Mouse (Mus musculus) stomach, embryonic 16.5 days (tissue): Measurements from ENCODE around the gene Gpr89. TPM values are rescaled to one million over a fixed set of nuclear protein-coding genes. Genes with fewer than 3 reads are reported as not detected.

Experiments used
- ATAC-seq: fragments of 200-750 bp; cut with Nextera tagmentation; 2 replicates; pipeline ENCODE4 v1.8.0; 2017; ENCODE audit warnings: moderate number of reproducible peaks, moderate TSS enrichment; ENCODE audit not compliant: insufficient read depth, low FRiP score
- H3K27ac ChIP-seq: fragments of 300-500 bp; sonication (generic); 2 replicates; pipeline ENCODE4 v1.5.1; 2014; ENCODE audit warnings: low read length
- H3K27me3 ChIP-seq: fragments of 300-500 bp; sonication (generic); 2 replicates; pipeline ENCODE4 v1.6.1; 2014; ENCODE audit warnings: low read length, control low read depth, mixed read lengths; ENCODE audit not compliant: control insufficient read depth, insufficient read depth
- H3K36me3 ChIP-seq: fragments of 300-500 bp; sonication (generic); 2 replicates; pipeline ENCODE4 v1.6.1; 2014; ENCODE audit warnings: low read length; ENCODE audit not compliant: control insufficient read depth, insufficient read depth
- H3K4me1 ChIP-seq: fragments of 300-500 bp; sonication (generic); 2 replicates; pipeline ENCODE4 v1.6.1; 2014; ENCODE audit warnings: low read length, control low read depth, mixed read lengths; ENCODE audit not compliant: control insufficient read depth, insufficient read depth
- H3K4me2 ChIP-seq: fragments of 300-500 bp; sonication (generic); 2 replicates; pipeline ENCODE4 v1.6.1; 2014; ENCODE audit warnings: low read depth, low read length, mixed read lengths
- H3K4me3 ChIP-seq: fragments of 300-500 bp; sonication (generic); replicated peaks from 2 replicates; pipeline ENCODE4 v1.5.1; 2014; ENCODE audit warnings: mild to moderate bottlenecking, low read length
- H3K9ac ChIP-seq: fragments of 300-500 bp; sonication (generic); 2 replicates; pipeline ENCODE4 v1.6.1; 2014; ENCODE audit warnings: low read length
- H3K9me3 ChIP-seq: fragments of 300-500 bp; sonication (generic); replicated peaks from 2 replicates; pipeline ENCODE4 v1.6.1; 2016; ENCODE audit warnings: low read length, control low read depth; ENCODE audit not compliant: control insufficient read depth
- WGBS: fragments of 180-500 bp; shearing (Covaris S2); extraction: QIAGEN DNeasy Blood & Tissue Kit; methylation state at CpG from one replicate; pipeline ENCODE4 v1.1.7; 2014; 5-methylcytosine and 5-hydroxymethylcytosine counted together
- polyA plus RNA-seq: library from polyadenylated mRNA; unstranded; fragments of >200 nt; fragmentation: Nextera tagmentation; extraction: Ambion mirVana; gene quantifications from 2 replicates; pipeline ENCODE4 v1.2.1, GENCODE M21; 2015

Gene Gpr89
- polyA plus RNA-seq, 1 experiment from 2014 or later, result 50.3 TPM

- H3K27ac ChIP-seq, result no peak overlapping the region
- no peaks in the 10 kb centered on the region for H3K4me1 ChIP-seq
- no peaks in the 10 kb centered on the region for H3K36me3 ChIP-seq
- H3K27me3 ChIP-seq, result no peaks in the 10 kb centered on the region
- H3K4me3 ChIP-seq, result no peak overlapping the region
- no peak overlapping the region for H3K4me2 ChIP-seq
- no peak overlapping the region for H3K9ac ChIP-seq
- ATAC-seq, result no peak
- WGBS, result 74% methylated on average over 4 of the region's 4 CpGs
- H3K9me3 ChIP-seq, result no peaks in the 10 kb centered on the region
Measured at GRCm38 (mm10) chr3:96854376-96854775, 50.8 kb downstream of the Gpr89 start.

GRCm38 (mm10) chr3:96852561-96852960 lies 52.6 kb downstream of the Gpr89 start:
- ATAC-seq, result no peak
- no peaks in the 10 kb centered on the region for H3K4me1 ChIP-seq
- H3K9me3 ChIP-seq, result no peaks in the 10 kb centered on the region
- H3K27me3 ChIP-seq, result no peaks in the 10 kb centered on the region
- H3K36me3 ChIP-seq, result no peaks in the 10 kb centered on the region
- H3K4me2 ChIP-seq, result no peak overlapping the region
- no peak overlapping the region for H3K4me3 ChIP-seq
- 62% methylated on average over 6 of the region's 6 CpGs for WGBS
- no peak overlapping the region for H3K9ac ChIP-seq
- H3K27ac ChIP-seq, result no peak overlapping the region

- 81% methylated on average over 2 of the region's 2 CpGs for WGBS
- no peaks in the 10 kb centered on the region for H3K27me3 ChIP-seq
- no peaks in the 10 kb centered on the region for H3K36me3 ChIP-seq
- H3K4me2 ChIP-seq, result no peak overlapping the region
- H3K9me3 ChIP-seq, result no peaks in the 10 kb centered on the region
- H3K27ac ChIP-seq, result no peak overlapping the region
- no peak overlapping the region for H3K9ac ChIP-seq
- H3K4me1 ChIP-seq, result no peaks in the 10 kb centered on the region
- ATAC-seq, result no peak
- H3K4me3 ChIP-seq, result no peak overlapping the region
Measured at GRCm38 (mm10) chr3:96849168-96849727, 55.9 kb downstream of the Gpr89 start.

- H3K4me3 ChIP-seq, result no peak overlapping the region
- no peak overlapping the region for H3K9ac ChIP-seq
- WGBS, result 84% methylated on average over 7 of the region's 8 CpGs
- H3K27me3 ChIP-seq, result no peaks in the 10 kb centered on the region
- no peak for ATAC-seq
- no peaks in the 10 kb centered on the region for H3K4me1 ChIP-seq
- H3K9me3 ChIP-seq, result no peaks in the 10 kb centered on the region
- H3K4me2 ChIP-seq, result no peak overlapping the region
- H3K36me3 ChIP-seq, result no peaks in the 10 kb centered on the region
- H3K27ac ChIP-seq, result no peak overlapping the region
Measured at GRCm38 (mm10) chr3:96848470-96848869, 56.7 kb downstream of the Gpr89 start.

GRCm38 (mm10) chr3:96847661-96848060 lies 57.5 kb downstream of the Gpr89 start:
- no peak overlapping the region for H3K27ac ChIP-seq
- no peak for ATAC-seq

GRCm38 (mm10) chr3:96846985-96847384 lies 58.2 kb downstream of the Gpr89 start:
- WGBS, result 78% methylated on average over 12 of the region's 12 CpGs

More at GRCm38 (mm10) chr3:96847661-96848060, 57.5 kb downstream of the Gpr89 start:
- 30% methylated on average over 6 of the region's 6 CpGs for WGBS
- Histone ChIP-seq H3K9ac (no peak overlapping the region), H3K9me3 (no peaks in the 10 kb centered on the region), H3K36me3 (no peaks in the 10 kb centered on the region), H3K4me1 (no peaks in the 10 kb centered on the region), H3K27me3 (no peaks in the 10 kb centered on the region), H3K4me2 (no peak overlapping the region), H3K4me3 (no peak overlapping the region)

GRCm38 (mm10) chr3:96845806-96846205 lies 59.3 kb downstream of the Gpr89 start:
- H3K9me3 ChIP-seq, result no peaks in the 10 kb centered on the region
- no peak overlapping the region for H3K4me3 ChIP-seq
- no peak overlapping the region for H3K4me2 ChIP-seq
- H3K4me1 ChIP-seq, result no peaks in the 10 kb centered on the region
- WGBS, result 63% methylated on average over 9 of the region's 9 CpGs
- H3K27me3 ChIP-seq, result no peaks in the 10 kb centered on the region
- no peaks in the 10 kb centered on the region for H3K36me3 ChIP-seq
- no peak for ATAC-seq
- no peak overlapping the region for H3K27ac ChIP-seq
- H3K9ac ChIP-seq, result no peak overlapping the region

More at GRCm38 (mm10) chr3:96846985-96847384, 58.2 kb downstream of the Gpr89 start:
- H3K4me2 ChIP-seq, result no peak overlapping the region
- H3K4me3 ChIP-seq, result no peak overlapping the region
- no peak for ATAC-seq
- H3K27me3 ChIP-seq, result no peaks in the 10 kb centered on the region
- H3K4me1 ChIP-seq, result no peaks in the 10 kb centered on the region
- no peaks in the 10 kb centered on the region for H3K36me3 ChIP-seq
- no peaks in the 10 kb centered on the region for H3K9me3 ChIP-seq
- no peak overlapping the region for H3K9ac ChIP-seq
- no peak overlapping the region for H3K27ac ChIP-seq

- H3K4me1 ChIP-seq, result no peaks in the 10 kb centered on the region
- WGBS, result 92% methylated on average over 6 of the region's 6 CpGs
- no peak overlapping the region for H3K4me2 ChIP-seq
- ATAC-seq, result no peak
- H3K9ac ChIP-seq, result no peak overlapping the region
- no peaks in the 10 kb centered on the region for H3K9me3 ChIP-seq
- H3K4me3 ChIP-seq, result no peak overlapping the region
- no peaks in the 10 kb centered on the region for H3K27me3 ChIP-seq
- H3K27ac ChIP-seq, result no peak overlapping the region
- no peaks in the 10 kb centered on the region for H3K36me3 ChIP-seq
Measured at GRCm38 (mm10) chr3:96845191-96845590, 60.0 kb downstream of the Gpr89 start.

- H3K27ac ChIP-seq, result no peak overlapping the region
- ATAC-seq, result no peak
- no peaks in the 10 kb centered on the region for H3K4me1 ChIP-seq
- H3K4me2 ChIP-seq, result no peak overlapping the region
- H3K9ac ChIP-seq, result no peak overlapping the region
- WGBS, result 72% methylated on average over 7 of the region's 7 CpGs
- H3K9me3 ChIP-seq, result no peaks in the 10 kb centered on the region
- H3K27me3 ChIP-seq, result no peaks in the 10 kb centered on the region
- H3K4me3 ChIP-seq, result no peak overlapping the region
- no peaks in the 10 kb centered on the region for H3K36me3 ChIP-seq
Measured at GRCm38 (mm10) chr3:96838996-96839645, 66.0 kb downstream of the Gpr89 start.
